Mouse (Mus musculus): ENCODE results near the gene Olfr47. TPM values are rescaled to one million over a fixed set of nuclear protein-coding genes. Genes with fewer than 3 reads are reported as not detected.
"Not testable (repeated sequence)": the region's sequence is repeated elsewhere in the genome, so short reads cannot be mapped to it uniquely, and the experiment has no call there.

The Olfr47 gene
- total RNA-seq (2014; fragmentation: Nextera tagmentation), result not detected in 2 replicates
- total RNA-seq (2017), result 0.33 TPM in 1 of 2 replicates, not detected in the other
- polyA plus RNA-seq (2012), result not detected in 2 replicates

DNA sequence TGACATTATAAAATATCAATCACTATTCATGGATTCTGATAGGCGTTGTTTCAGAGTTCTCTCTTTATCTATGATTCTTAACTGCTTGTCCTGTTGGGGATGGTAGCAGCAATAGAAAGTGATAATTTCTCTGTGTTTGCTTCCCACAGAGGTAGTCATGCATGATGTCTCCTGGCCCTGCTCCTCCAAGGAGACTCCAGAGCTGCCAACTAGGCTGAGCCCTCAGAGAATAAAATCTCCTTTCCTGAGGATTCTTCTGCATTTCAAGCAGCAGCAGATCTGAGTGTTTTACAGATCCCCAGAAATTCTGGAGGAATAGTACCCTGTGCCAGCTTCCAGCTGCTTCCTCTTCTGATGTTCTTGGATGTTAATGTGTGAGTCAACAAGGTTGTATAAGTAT is at the start of gene Olfr47:
TSS of gene Olfr47 (plus strand) at position 275 of the 400 bp plus-strand sequence.
- H3K36me3 ChIP-seq (replicated peaks); DNase-seq (ENCODE audit: low spot score); H3K9me3 ChIP-seq (replicated peaks); H3K4me1 ChIP-seq (ENCODE audit: insufficient read depth, low read depth, low read length); H3K4me3 ChIP-seq (ENCODE audit: low read depth, low read length); H3K27me3 ChIP-seq (ENCODE audit: insufficient read depth, low read length); ATAC-seq (ENCODE audit: extremely low read depth, insufficient number of reproducible peaks, low FRiP score, poor library complexity, severe bottlenecking): not testable (repeated sequence)

DNA sequence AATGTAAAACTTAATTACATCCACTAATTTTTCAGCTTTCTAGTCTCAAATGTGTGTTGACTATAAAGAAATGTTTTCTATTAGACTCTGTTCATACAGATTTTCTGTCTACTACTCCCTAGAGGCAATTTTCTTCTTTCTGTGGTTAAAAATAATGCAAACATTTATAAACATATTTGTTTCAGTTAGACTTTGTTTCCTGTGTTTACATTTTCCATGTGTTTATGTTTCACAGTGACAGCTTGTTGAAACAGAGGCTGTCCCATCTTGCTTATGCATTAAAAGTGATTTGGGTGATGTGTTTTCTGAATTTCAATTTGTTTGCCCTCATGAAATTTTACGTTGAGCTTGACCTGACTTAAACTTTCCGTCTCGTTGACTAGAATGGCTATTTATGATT is 40.3 kb upstream of the Olfr47 start:
- H3K4me3 ChIP-seq (ENCODE audit: low read depth, low read length), result no peak overlapping the region
- ATAC-seq (ENCODE audit: extremely low read depth, insufficient number of reproducible peaks, low FRiP score, poor library complexity, severe bottlenecking), result no peak
- H3K4me1 ChIP-seq (ENCODE audit: insufficient read depth, low read depth, low read length), result no peaks in the 10 kb centered on the region
- H3K36me3 ChIP-seq (replicated peaks), result no peaks in the 10 kb centered on the region
- H3K27me3 ChIP-seq (ENCODE audit: insufficient read depth, low read length), result no peaks in the 10 kb centered on the region
- DNase-seq (ENCODE audit: low spot score), result no peak
- no peaks in the 10 kb centered on the region for H3K9me3 ChIP-seq (replicated peaks)
- TF ChIP-seq GATA2 (IDR thresholded peaks at IDR 0.05; ENCODE audit: borderline replicate concordance, low read depth, low read length) (no peak), CTCF (IDR thresholded peaks at IDR 0.05; ENCODE audit: low read depth, low read length) (no peak), GATA1 (IDR thresholded peaks at IDR 0.05; ENCODE audit: borderline replicate concordance, low read length) (no peak), TAL1 (conservative IDR thresholded peaks at IDR 0.05; ENCODE audit: low read depth, low read length) (no peak), POLR2AphosphoS5 (IDR thresholded peaks at IDR 0.05; ENCODE audit: insufficient replicate concordance, low read depth, low read length) (no peak)

DNA sequence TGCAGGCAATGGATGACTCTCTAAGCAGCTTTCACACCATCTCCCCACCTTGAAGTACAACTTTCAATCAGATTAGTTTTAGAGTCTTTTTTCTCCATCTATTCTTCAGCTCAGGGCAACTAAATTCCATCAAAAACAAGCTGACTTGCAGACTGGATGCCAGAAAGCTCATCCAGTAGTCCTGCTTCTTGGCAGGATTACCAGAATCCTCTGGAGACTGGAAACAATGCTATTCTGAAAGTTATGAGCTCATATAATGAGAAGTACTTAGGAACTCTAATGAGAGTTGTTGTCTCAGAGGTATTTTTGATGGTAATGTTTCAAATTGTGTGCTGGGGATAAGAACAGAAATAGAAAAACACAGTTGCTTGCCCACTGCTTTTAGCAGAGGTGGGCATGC is 34.5 kb upstream of the Olfr47 start, which contains the start of gene Olfr435:
TSS of gene Olfr435 (plus strand) at position 366 of the 400 bp plus-strand sequence.
- Histone ChIP-seq H3K4me3 (ENCODE audit: low read depth, low read length) (no peak within 1 kb of the TSS), H3K27me3 (ENCODE audit: insufficient read depth, low read length) (no peaks in the 10 kb centered on the region), H3K9me3 (replicated peaks) (no peaks in the 10 kb centered on the region), H3K4me1 (ENCODE audit: insufficient read depth, low read depth, low read length) (no peaks in the 10 kb centered on the region), H3K36me3 (replicated peaks) (no peaks in the 10 kb centered on the region)
- DNase-seq (ENCODE audit: low spot score) (no peak), ATAC-seq (ENCODE audit: extremely low read depth, insufficient number of reproducible peaks, low FRiP score, poor library complexity, severe bottlenecking) (no peak)
- TF ChIP-seq TAL1 (conservative IDR thresholded peaks at IDR 0.05; ENCODE audit: low read depth, low read length) (no peak), GATA1 (IDR thresholded peaks at IDR 0.05; ENCODE audit: borderline replicate concordance, low read length) (no peak), POLR2AphosphoS5 (IDR thresholded peaks at IDR 0.05; ENCODE audit: insufficient replicate concordance, low read depth, low read length) (no peak), GATA2 (IDR thresholded peaks at IDR 0.05; ENCODE audit: borderline replicate concordance, low read depth, low read length) (no peak), CTCF (IDR thresholded peaks at IDR 0.05; ENCODE audit: low read depth, low read length) (no peak)

DNA sequence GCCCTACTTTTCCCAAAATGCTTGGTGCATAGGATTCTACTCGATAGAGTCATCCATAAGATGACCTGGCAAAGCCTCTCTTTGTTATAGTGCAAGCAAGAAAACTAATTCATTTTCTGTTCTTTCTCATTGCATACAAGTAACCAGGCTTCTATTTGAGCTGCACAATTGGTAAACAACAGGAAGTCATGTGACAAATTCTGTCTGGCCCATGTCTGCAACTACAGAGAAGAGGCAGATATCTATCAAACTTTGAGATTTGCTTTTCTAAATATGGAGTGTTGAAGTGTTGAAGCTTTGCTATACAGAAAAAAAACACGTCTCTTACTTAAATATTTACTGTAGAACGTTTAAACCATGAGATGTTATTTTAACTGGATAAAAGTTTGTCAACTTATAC is 33.2 kb upstream of the Olfr47 start:
- H3K4me3 ChIP-seq (ENCODE audit: low read depth, low read length), result no peak overlapping the region
- no peaks in the 10 kb centered on the region for H3K9me3 ChIP-seq (replicated peaks)
- H3K4me1 ChIP-seq (ENCODE audit: insufficient read depth, low read depth, low read length), result no peaks in the 10 kb centered on the region
- no peaks in the 10 kb centered on the region for H3K36me3 ChIP-seq (replicated peaks)
- ATAC-seq (ENCODE audit: extremely low read depth, insufficient number of reproducible peaks, low FRiP score, poor library complexity, severe bottlenecking) (no peak), DNase-seq (ENCODE audit: low spot score) (no peak)
- no peak for TF ChIP-seq CTCF (IDR thresholded peaks at IDR 0.05; ENCODE audit: low read depth, low read length)
- H3K27me3 ChIP-seq (ENCODE audit: insufficient read depth, low read length), result no peaks in the 10 kb centered on the region

DNA sequence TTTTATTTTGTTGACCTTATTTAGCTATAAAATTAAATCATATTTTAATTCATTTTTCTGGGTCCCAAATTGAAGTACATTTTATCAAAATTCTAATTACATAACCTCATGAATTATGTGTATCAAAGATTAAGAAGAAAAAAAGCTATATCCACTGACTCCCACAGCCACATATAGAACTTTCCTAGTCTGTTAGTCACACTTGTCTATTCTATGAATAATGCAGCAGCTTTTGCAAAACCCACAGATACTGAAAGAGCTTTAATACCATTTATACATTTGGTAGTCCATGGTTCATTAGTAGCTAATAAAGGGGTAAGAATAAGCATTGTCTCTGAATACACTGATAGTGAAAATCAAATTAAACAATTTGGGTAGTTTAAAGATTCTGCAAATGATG is 28.5 kb upstream of the Olfr47 start:
- ATAC-seq (ENCODE audit: extremely low read depth, insufficient number of reproducible peaks, low FRiP score, poor library complexity, severe bottlenecking) (no peak), DNase-seq (ENCODE audit: low spot score) (no peak)
- H3K4me3 ChIP-seq (ENCODE audit: low read depth, low read length), result no peak overlapping the region
- no peaks in the 10 kb centered on the region for H3K4me1 ChIP-seq (ENCODE audit: insufficient read depth, low read depth, low read length)
- no peaks in the 10 kb centered on the region for H3K27me3 ChIP-seq (ENCODE audit: insufficient read depth, low read length)
- H3K9me3 ChIP-seq (replicated peaks), result no peaks in the 10 kb centered on the region
- H3K36me3 ChIP-seq (replicated peaks), result no peaks in the 10 kb centered on the region
- TF ChIP-seq GATA2 (IDR thresholded peaks at IDR 0.05; ENCODE audit: borderline replicate concordance, low read depth, low read length) (no peak), POLR2AphosphoS5 (IDR thresholded peaks at IDR 0.05; ENCODE audit: insufficient replicate concordance, low read depth, low read length) (no peak), CTCF (IDR thresholded peaks at IDR 0.05; ENCODE audit: low read depth, low read length) (no peak), GATA1 (IDR thresholded peaks at IDR 0.05; ENCODE audit: borderline replicate concordance, low read length) (no peak), TAL1 (conservative IDR thresholded peaks at IDR 0.05; ENCODE audit: low read depth, low read length) (no peak)

DNA sequence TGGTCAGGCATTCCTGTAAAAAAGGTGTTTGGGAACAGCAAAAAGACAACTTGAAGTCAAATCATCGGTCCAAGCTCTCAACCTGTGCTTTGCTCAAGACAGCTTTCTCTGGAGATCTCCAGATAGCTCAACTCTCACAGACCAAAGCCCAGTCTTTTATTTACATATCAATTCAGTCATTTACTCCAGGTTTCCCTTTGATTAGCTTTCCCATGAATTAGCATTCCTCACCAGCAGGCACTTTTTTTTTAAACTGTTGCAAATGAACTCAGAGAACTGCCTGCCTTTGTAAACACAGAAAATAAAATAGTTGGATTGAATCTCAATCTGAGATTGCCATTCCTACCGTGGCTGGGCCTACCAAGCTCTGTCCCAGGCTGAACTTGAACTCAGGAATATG is 26.0 kb upstream of the Olfr47 start:
- ATAC-seq (ENCODE audit: extremely low read depth, insufficient number of reproducible peaks, low FRiP score, poor library complexity, severe bottlenecking) (no peak), DNase-seq (ENCODE audit: low spot score) (no peak)
- Histone ChIP-seq H3K4me1 (ENCODE audit: insufficient read depth, low read depth, low read length) (no peaks in the 10 kb centered on the region), H3K9me3 (replicated peaks) (no peaks in the 10 kb centered on the region), H3K4me3 (ENCODE audit: low read depth, low read length) (no peak overlapping the region), H3K27me3 (ENCODE audit: insufficient read depth, low read length) (no peaks in the 10 kb centered on the region), H3K36me3 (replicated peaks) (no peaks in the 10 kb centered on the region)
- TF ChIP-seq GATA2 (IDR thresholded peaks at IDR 0.05; ENCODE audit: borderline replicate concordance, low read depth, low read length) (no peak), TAL1 (conservative IDR thresholded peaks at IDR 0.05; ENCODE audit: low read depth, low read length) (no peak), CTCF (IDR thresholded peaks at IDR 0.05; ENCODE audit: low read depth, low read length) (no peak), GATA1 (IDR thresholded peaks at IDR 0.05; ENCODE audit: borderline replicate concordance, low read length) (no peak), POLR2AphosphoS5 (IDR thresholded peaks at IDR 0.05; ENCODE audit: insufficient replicate concordance, low read depth, low read length) (no peak)

DNA sequence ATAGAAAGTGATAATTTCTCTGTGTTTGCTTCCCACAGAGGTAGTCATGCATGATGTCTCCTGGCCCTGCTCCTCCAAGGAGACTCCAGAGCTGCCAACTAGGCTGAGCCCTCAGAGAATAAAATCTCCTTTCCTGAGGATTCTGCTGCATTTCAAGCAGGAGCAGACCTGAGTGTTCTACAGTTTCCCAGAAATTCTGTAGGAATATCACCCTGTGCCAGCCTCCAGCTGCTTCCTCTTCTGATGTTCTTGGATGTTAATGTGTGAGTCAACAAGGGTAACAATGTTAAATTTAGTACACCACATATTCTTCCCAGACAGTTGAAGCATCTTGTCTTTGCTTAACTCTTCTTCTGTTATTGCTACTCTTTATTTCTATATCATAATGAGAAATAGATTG is 18.5 kb upstream of the Olfr47 start, which contains the start of gene Olfr434:
TSS of gene Olfr434 (plus strand) at position 149 of the 400 bp plus-strand sequence.
- not testable (repeated sequence) for H3K4me1 ChIP-seq (ENCODE audit: insufficient read depth, low read depth, low read length); DNase-seq (ENCODE audit: low spot score); H3K9me3 ChIP-seq (replicated peaks)

More for the DNA sequence above, 18.5 kb upstream of the Olfr47 start, which contains the start of gene Olfr434:
- not testable (repeated sequence) for H3K27me3 ChIP-seq (ENCODE audit: insufficient read depth, low read length); H3K36me3 ChIP-seq (replicated peaks); H3K4me3 ChIP-seq (ENCODE audit: low read depth, low read length); ATAC-seq (ENCODE audit: extremely low read depth, insufficient number of reproducible peaks, low FRiP score, poor library complexity, severe bottlenecking)

Measured in G1E (cell line).